17 mouse cellular contexts compared by ENCODE assay signal in genomic region chr4:133536652-133537051, GRCm38 (mm10). TPM values are rescaled to one million over a fixed set of nuclear protein-coding genes. Genes with fewer than 3 reads are reported as not detected.
"Had no signal": no experiment of that assay in that cellular context is flagged by ENCODE, and none has a peak within 500 bp of the region (broad histone marks: within the 10 kb centered on the region; RNA-seq: fewer than 3 reads in every experiment).

No protein-coding gene starts in this region.

- H3K4me1 ChIP-seq: limb, embryonic 10.5 days; liver, embryonic 13.5 days; lung, embryonic 15.5 days; midbrain, embryonic 12.5 days; neural tube, embryonic 13.5 days; stomach, embryonic 15.5 days had no signal

- H3K27me3 ChIP-seq: liver, embryonic 13.5 days; lung, embryonic 15.5 days; midbrain, embryonic 12.5 days; neural tube, embryonic 13.5 days; stomach, embryonic 15.5 days had no signal

- H3K4me3 ChIP-seq: left cerebral cortex, adult 2 months; limb, embryonic 10.5 days; liver, embryonic 13.5 days; lung, embryonic 15.5 days; midbrain, embryonic 12.5 days; neural tube, embryonic 13.5 days; stomach, embryonic 15.5 days had no signal

- DNase-seq: liver, embryonic 13.5 days; liver, postnatal 0 days; retina, postnatal 1 day; right cerebral cortex, postnatal 4 days; thymus, postnatal 36 days had no signal

- H3K27ac ChIP-seq: kidney, postnatal 0 days; left cerebral cortex, adult 2 months; limb, embryonic 10.5 days; liver, embryonic 13.5 days; lung, embryonic 15.5 days; midbrain, embryonic 12.5 days; neural tube, embryonic 13.5 days; stomach, embryonic 15.5 days had no signal

- H3K9me3 ChIP-seq: limb, embryonic 10.5 days; liver, embryonic 13.5 days; lung, embryonic 15.5 days; midbrain, embryonic 12.5 days; neural tube, embryonic 13.5 days; stomach, embryonic 15.5 days had no signal

- ATAC-seq: liver, postnatal 0 days; midbrain, embryonic 16.5 days had no signal

- H3K4me2 ChIP-seq: liver, embryonic 13.5 days; lung, embryonic 15.5 days; midbrain, embryonic 12.5 days; neural tube, embryonic 13.5 days; stomach, embryonic 15.5 days had no signal

- H3K9ac ChIP-seq: liver, embryonic 13.5 days; liver, postnatal 0 days; lung, embryonic 15.5 days; midbrain, embryonic 12.5 days; neural tube, embryonic 13.5 days; stomach, embryonic 15.5 days had no signal

RNA-seq across cellular contexts. Expression of gene Nr0b2, which starts 16.5 kb away (rescaled TPM):
- total RNA-seq: layer of hippocampus, adult 8-10 months; layer of hippocampus, postnatal 14 days; left cerebral cortex, adult 2 months; left cerebral cortex, postnatal 14 days; megakaryocyte-erythroid progenitor cell, adult 5-6 weeks had no signal
- polyA plus RNA-seq: midbrain, embryonic 12.5 days; midbrain, embryonic 16.5 days; neural tube, embryonic 13.5 days had no signal

RNA-seq across cellular contexts. Expression of gene Kdf1, which starts 17.9 kb away (rescaled TPM):
- total RNA-seq: layer of hippocampus, postnatal 14 days; left cerebral cortex, postnatal 14 days; megakaryocyte-erythroid progenitor cell, adult 5-6 weeks had no signal

RNA-seq across cellular contexts. Expression of gene Trnp1, which starts 38.3 kb away (rescaled TPM):
- polyA plus RNA-seq: liver, postnatal 0 days had no signal
